Comparison of ENCODE assay signal across 7 mouse cellular contexts in the genomic region with DNA sequence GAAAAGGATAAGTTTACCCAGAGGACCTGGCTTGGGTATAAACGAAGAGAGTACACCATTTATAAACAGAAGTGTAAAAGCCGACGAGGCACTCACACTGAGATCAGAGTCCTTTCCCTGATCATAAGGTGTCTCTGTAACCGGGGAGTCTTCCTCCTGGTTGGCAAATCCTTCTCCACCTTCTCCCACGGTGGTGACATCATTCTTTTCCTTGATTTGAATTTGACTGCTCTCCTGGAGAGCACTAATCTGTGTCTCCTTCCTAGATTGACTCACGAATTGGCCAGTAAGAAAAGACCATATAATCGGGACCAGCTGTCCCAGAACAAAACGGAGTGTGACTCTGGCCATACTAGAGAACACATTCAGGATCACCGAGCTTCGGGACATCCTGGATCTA.
DNase-seq lines count a peak whose midpoint lies in the region; TF ChIP-seq lines count a peak whose summit lies in the region.
"Not testable (repeated sequence)": the region's sequence is repeated elsewhere in the genome, so short reads cannot be mapped to it uniquely, and the experiment has no call there.

No protein-coding gene starts in this region.

- not testable (repeated sequence) for TF ChIP-seq POLR2A in testis, adult 2 months (IDR thresholded peaks at IDR 0.05; ENCODE audit: control insufficient read depth, low read depth, low read length)

- peak; percentile 61 for DNase-seq in ES-CJ7 (ENCODE audit: low read depth, low spot score)
- peak; percentile 16 for DNase-seq in ES-E14 (ENCODE audit: low read depth, low spot score)
- peak; percentile 75 for DNase-seq in R1 (ENCODE audit: low read depth, low spot score)
- peak; percentile 66 for DNase-seq in ZHBTc4 (ENCODE audit: low read depth, low spot score)
- DNase-seq in heart, adult 11 months: peak; percentile 18
- DNase-seq in heart, embryonic 10.5 days (ENCODE audit: low spot score): peak; percentile 27

- not testable (repeated sequence) for H3K9me3 ChIP-seq in ES-E14 (ENCODE audit: control insufficient read depth, insufficient read depth, low read depth, low read length); heart, embryonic 10.5 days

- H3K9ac ChIP-seq in ES-E14 (ENCODE audit: insufficient read depth, low read depth, low read length, poor library complexity, severe bottlenecking): not testable (repeated sequence)

- not testable (repeated sequence) for H3K27ac ChIP-seq in ES-E14 (ENCODE audit: insufficient read depth, low read depth, low read length, poor library complexity, severe bottlenecking); heart, embryonic 10.5 days; testis, adult 2 months (ENCODE audit: control insufficient read depth, insufficient read depth, low read depth, low read length)

- H3K27me3 ChIP-seq in heart, embryonic 10.5 days (ENCODE audit: insufficient read depth, poor library complexity, severe bottlenecking); testis, adult 2 months (ENCODE audit: control insufficient read depth, insufficient read depth, low read length): not testable (repeated sequence)

- in situ Hi-C loops in ES-E14 (cut with MboI; ENCODE audit: low sequenced_read_pairs in 2 of 2, unreplicated experiment in 2 of 2): not testable (repeated sequence)

- WGBS in heart, embryonic 10.5 days: 64% methylated on average over 10 of the region's 10 CpGs

- H3K4me3 ChIP-seq in ES-E14 (ENCODE audit: insufficient read depth in 1 of 2, low read depth in 1 of 2, low read length in 2 of 2, poor library complexity in 1 of 2, severe bottlenecking in 1 of 2); heart, embryonic 10.5 days: not testable (repeated sequence)
- H3K4me3 ChIP-seq in testis, adult 2 months (ENCODE audit: control insufficient read depth, low read depth, low read length): peak overlapping the region; percentile 91

- H3K4me1 ChIP-seq in ES-E14 (ENCODE audit: control insufficient read depth in 2 of 2, insufficient read depth in 2 of 2, low read length in 2 of 2, poor library complexity in 1 of 2); heart, embryonic 10.5 days; testis, adult 2 months (ENCODE audit: control insufficient read depth, insufficient read depth, low read length): not testable (repeated sequence)

- TF ChIP-seq CTCF in testis, adult 2 months (IDR thresholded peaks at IDR 0.05; ENCODE audit: control insufficient read depth, insufficient read depth, insufficient replicate concordance, low read depth, low read length): not testable (repeated sequence)

- H3K36me3 ChIP-seq in ES-E14 (ENCODE audit: control insufficient read depth, insufficient read depth, low read length, poor library complexity, severe bottlenecking); heart, embryonic 10.5 days; testis, adult 2 months (ENCODE audit: control insufficient read depth, insufficient read depth, low read length): not testable (repeated sequence)

Comparison
In these comparisons a context has a peak if more than half of its experiments do, and no peak if none do; other contexts are left out.
1. DNase-seq: peak in every context shown above with its lines; median percentile 75 in R1; 66 in ZHBTc4; 61 in ES-CJ7; 27 in heart, embryonic 10.5 days; 18 in heart, adult 11 months; 16 in ES-E14.